Mouse (Mus musculus) thymus, postnatal 14 days (tissue): ENCODE measurements at regions not wholly inside any gene's neighbourhood (a gene's known extent, or its start where the extent isn't known, plus 50 kb on each side); places are given as distances from the start of the nearest gene placed in this dataset.

Source experiments
- DNase-seq: peaks from one replicate; pipeline ENCODE4 v3.0.0; 2021

GRCm38 (mm10) chr13:35383624-35384018 is 276.0 kb upstream of the Cdyl start:
- DNase-seq = no peak

- no peak for DNase-seq
Observed at GRCm38 (mm10) chr13:35388380-35388779, 271.3 kb upstream of the Cdyl start.

- DNase-seq = no peak
Observed at GRCm38 (mm10) chr13:35389781-35390525, 269.7 kb upstream of the Cdyl start.

- no peak for DNase-seq
Observed at GRCm38 (mm10) chr13:35390526-35390880, 269.1 kb upstream of the Cdyl start.

DNA sequence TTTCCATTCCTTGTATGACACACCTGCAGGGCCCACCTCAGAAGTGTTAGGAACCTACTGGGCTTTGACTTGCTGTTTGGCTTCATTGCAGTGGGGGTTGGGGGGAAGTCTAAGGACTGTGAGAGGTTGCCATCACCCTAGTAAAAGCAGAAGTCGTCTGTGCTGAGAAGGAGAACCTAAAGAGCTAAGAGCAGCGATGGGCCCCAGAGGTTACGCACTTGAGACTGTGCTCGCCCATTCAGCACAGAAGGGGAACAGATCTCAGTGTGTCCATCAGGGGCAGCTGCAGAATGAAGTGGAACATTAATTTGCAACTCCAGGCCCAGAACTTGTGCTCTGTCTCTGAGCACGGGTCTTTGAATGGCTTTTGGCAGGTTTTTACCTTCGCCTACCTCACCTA is 267.5 kb upstream of the Cdyl start:
- no peak for DNase-seq

GRCm38 (mm10) chr13:35395192-35395591 is 264.4 kb upstream of the Cdyl start:
- no peak for DNase-seq

DNA sequence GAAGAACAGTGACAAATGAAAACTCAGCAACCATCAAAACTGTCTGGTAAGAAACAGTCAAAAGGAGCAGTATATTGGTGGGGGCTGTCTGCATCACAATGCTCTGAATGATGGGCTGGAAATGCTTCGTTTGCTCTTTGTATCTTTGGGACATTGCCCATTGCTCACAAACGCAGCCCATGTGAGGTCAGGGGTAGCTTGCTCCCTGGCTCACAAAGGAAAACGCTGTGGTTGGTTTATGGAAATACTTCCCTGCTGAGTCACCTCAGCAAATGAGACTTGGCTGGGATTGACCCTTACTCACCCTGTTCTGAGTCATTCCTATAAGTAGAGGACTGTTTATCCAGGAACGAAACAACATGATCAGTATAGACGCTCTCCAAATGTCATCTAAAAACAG is 264.0 kb upstream of the Cdyl start:
- no peak for DNase-seq

DNA sequence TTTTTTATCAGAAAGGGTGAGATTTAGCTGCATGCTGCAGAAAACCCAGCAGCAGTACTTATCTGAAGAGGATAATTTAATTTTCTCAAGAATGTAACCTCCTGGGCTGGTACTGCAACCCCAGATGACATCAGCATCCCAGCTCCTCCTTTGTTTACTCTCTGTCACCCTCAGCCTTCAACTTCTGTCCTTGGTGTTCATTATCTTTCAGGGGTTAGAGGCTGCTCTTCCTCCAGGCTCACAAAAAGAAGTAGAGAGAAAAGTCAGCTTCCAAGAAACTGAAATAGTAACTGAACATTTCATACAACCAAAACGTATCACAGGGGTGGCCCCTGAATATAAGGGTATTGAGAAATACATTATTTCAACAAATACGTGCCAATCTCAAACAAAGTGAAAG is 262.5 kb upstream of the Cdyl start:
- no peak for DNase-seq

DNA sequence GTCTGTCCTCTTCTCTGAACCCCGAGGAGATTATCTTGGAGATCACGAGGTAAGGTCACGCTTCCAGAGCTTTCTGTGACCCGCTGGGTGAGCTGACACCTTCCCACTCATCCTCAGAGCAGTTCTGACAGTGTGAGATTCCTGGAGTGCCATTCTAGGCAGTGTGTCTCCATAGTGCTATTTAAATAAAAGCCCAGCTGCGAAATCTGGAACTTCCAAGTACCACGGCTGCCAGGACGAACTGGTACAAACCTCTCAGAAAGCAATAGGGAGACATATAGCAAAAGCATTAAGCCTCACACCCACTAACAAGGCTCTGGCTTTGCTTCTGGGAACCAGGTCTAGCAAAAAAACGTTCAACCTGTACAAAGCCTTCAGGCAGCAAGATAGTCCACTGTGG is 261.4 kb upstream of the Cdyl start:
- no peak for DNase-seq

GRCm38 (mm10) chr13:35402856-35403255 is 256.8 kb upstream of the Cdyl start:
- no peak for DNase-seq

DNA sequence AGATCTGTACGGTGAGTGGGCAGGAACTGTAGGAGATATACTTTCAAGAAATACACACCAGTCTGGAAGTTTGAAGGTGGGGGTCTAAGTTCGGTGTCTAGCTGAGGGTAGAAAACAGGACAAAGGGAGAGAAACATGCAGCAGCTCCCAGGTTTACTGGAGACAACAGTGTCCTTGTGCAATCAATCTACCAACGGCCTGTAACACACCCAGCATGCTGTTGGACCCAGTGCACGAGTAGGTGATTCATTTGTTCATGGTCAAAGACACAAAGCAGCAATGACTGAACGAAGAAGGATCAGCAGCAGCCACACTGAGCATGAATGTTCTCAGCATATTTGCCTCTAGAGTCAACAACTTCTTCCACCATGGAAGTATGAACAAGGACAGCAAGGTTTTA is 255.2 kb upstream of the Cdyl start:
- no peak for DNase-seq

DNA sequence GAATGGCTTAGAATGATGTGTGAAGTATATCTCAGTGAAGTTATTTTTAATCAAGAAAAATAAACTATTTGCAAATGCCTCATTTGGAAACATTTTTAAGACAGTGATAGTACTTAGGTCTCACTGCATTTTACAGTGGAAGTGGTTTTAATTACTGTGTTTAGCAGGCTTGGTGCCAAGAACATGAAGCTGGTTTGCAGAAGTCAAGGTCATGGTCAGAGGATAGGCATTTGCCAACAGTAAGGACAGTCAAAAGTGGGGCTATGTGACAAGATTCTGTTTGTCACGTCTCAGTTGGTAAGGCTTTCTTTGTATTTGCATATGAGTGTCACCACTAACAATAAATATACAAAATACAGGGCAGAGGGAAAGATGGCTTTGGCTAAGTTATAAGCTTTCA is 254.2 kb upstream of the Cdyl start:
- DNase-seq = no peak

- DNase-seq = no peak
Observed at GRCm38 (mm10) chr13:35417500-35417899, 242.1 kb upstream of the Cdyl start.

DNA sequence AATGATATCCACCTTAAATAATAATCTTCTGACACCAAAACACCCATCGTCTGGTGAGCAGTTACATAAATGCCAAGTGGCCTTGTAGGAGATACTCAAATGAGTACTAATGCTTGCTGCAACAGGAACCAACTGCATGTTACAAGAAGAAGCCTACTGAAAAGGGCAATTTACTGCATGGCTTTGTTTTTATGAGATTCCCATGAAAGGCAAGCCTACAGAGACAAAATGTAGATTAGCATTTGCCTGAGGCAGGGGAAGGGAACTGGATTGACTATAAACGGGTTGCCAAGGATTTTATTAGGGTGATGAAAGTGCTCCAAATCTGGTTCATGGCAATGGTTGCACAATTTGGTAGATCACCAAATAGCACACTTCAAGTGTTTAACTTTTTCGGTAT is 239.6 kb upstream of the Cdyl start:
- no peak for DNase-seq

DNA sequence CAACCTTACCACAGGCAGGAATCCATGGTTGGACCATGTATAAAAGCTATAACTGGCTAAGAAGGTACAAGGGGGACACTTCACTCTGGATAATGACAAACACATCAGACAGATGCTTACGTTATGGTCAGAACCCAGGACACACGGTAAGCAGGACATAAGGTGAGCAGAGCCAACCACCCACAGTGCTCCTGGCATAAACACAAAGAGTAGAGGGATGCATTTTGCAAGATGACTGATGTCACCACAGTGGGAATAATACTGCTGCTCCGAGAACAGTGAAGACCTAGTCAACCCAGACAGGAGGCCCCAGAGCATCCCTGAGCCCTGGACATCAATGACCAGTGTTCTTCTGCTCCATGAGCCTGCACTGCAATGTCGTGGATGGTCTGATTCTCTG is 233.6 kb upstream of the Cdyl start:
- no peak for DNase-seq

GRCm38 (mm10) chr13:35435173-35435572 is 224.5 kb upstream of the Cdyl start:
- DNase-seq = no peak

GRCm38 (mm10) chr13:35447661-35448060 is 212.0 kb upstream of the Cdyl start:
- no peak for DNase-seq

- DNase-seq = no peak
Observed at GRCm38 (mm10) chr13:35452420-35452819, 207.2 kb upstream of the Cdyl start.

- DNase-seq = no peak
Observed at GRCm38 (mm10) chr13:35453222-35453914, 206.3 kb upstream of the Cdyl start.

- DNase-seq = no peak
Observed at GRCm38 (mm10) chr13:35460051-35460450, 199.6 kb upstream of the Cdyl start.

- DNase-seq = no peak
Observed at GRCm38 (mm10) chr13:35463231-35463630, 196.4 kb upstream of the Cdyl start.

DNA sequence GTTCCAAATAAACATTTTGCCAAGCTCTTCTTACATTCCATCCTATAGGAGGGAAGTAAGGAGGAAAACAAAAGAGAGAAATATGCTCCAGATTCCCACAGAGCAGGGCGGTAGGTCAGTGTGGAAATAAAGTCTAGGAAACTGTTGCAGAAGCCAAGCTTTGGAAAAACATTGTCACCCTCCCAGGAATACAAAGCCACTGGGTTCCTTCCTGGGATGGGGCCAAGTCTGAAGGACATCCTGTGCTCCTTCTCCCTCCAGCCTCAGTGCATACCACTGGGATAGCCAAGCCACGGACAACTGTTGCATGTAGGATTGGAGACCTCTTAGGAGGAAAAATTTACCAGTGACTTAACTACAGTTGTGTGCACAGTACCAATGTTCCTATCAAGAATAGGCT is 195.8 kb upstream of the Cdyl start:
- no peak for DNase-seq

- DNase-seq = no peak
Observed at GRCm38 (mm10) chr13:35469361-35470198, 190.1 kb upstream of the Cdyl start.

DNA sequence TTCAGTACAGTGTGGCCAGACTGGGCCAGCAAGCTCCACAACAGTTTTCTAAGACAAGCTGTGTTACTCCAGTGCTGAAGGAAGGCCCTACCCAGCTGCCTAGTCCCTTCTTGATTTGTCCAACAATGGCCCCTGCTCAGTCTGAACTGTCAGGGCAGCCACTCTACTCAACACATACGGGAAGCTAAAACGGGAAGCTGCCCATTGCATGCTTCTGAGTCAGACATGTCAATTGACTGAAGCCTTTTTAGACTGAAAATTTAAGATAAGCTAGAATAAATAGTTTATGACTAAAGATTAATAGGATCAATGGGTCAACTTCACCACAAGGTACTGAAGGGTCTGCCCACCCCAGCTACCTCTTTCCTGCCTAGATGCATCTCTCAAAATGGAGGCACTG is 181.4 kb upstream of the Cdyl start:
- no peak for DNase-seq
